Mouse (Mus musculus) spleen, postnatal 4 days (tissue): ENCODE measurements around the gene Elmo1.
A peak's percentile ranks its signal among the peaks of the same experiment; 100 is the strongest.

Experiments
- DNase-seq, 2 experiments: peaks; one replicate each; pipeline ENCODE4 v3.0.0; 2022; ENCODE audit warnings: low spot score in 2 of 2

Elmo1 gene

DNA sequence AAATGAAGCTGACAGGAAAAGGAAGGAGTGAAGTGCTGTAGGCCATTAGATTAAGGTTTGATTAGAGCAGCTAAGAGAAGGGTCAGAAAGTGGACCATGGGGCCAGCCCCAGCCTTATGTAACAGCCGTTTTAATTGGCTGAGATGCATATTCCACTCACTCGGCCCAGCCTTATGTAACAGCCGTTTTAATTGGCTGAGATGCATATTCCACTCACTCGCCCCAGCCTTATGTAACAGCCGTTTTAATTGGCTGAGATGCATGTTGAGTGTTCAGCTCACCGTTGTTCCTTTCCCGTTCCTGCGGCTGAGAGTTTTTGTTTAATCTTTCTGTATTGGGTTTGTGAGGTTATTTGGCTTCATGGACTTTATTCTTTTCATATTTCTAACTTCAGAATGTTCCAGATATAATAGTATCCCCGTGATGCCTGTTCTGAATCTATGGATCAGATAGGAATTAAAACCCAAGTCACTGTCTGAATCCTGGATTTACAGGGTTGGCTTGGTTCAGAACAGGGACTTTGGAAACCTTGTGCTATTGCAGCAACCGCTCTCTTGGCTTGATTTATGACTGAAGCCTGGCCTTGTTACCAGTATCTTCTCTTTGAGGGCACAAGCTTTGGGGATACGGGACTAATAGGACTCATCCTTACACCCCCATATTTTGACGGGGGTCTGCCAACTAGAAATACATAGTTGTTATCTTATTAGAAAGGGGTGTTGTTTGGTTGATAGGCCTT lies 114.8 kb downstream of the Elmo1 start:
- no peak for DNase-seq

GRCm38 (mm10) chr13:20205746-20206145 lies 115.3 kb downstream of the Elmo1 start:
- DNase-seq: no peak

- DNase-seq: peak in 1 of 2 experiments; percentile 21
Measured at GRCm38 (mm10) chr13:20207126-20207525, 116.7 kb downstream of the Elmo1 start.

- DNase-seq: no peak
Measured at GRCm38 (mm10) chr13:20207950-20208642, 117.7 kb downstream of the Elmo1 start.

GRCm38 (mm10) chr13:20208867-20209266 lies 118.5 kb downstream of the Elmo1 start:
- no peak for DNase-seq

DNA sequence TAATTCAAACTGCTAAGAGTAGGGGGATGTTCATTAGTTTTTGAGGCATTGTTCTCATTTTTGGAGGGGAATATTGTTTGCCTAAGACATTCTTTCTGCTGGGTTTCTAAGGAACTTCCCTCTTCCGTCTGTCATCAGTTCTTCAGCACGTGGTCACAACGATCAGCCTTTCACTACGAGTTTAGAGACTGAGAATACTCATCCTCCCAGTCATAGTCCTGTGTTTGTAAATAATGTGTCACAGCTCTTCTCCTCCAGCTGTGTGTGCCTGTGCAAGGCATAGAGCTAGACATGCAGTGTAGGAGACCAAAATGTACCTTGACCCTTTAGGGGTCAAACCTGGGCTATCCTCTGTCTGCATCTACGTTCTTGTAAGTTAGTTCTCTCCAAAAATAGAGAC lies 121.4 kb downstream of the Elmo1 start:
- no peak for DNase-seq

- DNase-seq: no peak
Measured at GRCm38 (mm10) chr13:20212665-20213064, 122.3 kb downstream of the Elmo1 start.

- DNase-seq: no peak
Measured at GRCm38 (mm10) chr13:20213861-20214260, 123.5 kb downstream of the Elmo1 start.

GRCm38 (mm10) chr13:20217453-20218090 lies 127.2 kb downstream of the Elmo1 start:
- DNase-seq: no peak

- no peak for DNase-seq
Measured at GRCm38 (mm10) chr13:20218126-20218525, 127.7 kb downstream of the Elmo1 start.

- DNase-seq: no peak
Measured at GRCm38 (mm10) chr13:20220414-20220813, 130.0 kb downstream of the Elmo1 start.

DNA sequence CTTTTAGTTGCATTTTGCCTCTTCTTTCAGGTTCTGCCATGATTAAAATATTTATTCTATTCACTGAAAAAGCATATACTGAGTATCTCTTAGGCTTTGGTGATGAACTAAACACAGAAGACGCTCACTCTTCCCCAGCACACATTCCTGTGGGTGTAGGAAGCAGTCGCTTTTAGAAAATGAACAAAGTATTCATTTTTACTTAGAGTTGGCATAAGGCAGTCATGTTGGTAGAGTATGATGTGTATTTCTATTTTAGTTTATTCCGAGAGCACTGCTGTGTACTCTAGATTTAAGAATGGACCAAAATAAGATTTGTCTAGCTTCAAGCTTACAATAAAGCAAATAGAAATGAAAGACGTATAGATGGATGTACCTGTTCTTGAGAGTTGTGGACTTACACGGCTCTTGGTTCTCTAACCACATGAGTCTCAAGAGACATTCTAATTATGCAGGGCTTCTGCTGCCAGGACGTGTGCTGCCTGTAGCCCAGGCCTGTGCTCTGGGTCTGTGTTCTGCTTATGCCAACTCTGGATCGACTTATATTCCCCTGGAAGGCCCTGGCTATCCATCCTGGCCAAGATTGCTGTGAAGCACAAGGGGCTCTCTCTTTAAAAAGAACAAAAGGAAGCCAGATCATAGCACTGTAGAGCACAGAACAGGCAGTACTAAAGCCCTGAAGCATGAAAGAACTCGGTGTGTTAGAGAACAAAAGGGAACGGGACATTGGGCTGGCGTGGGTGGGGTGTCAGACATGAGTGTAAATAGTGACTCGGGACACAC lies 137.7 kb downstream of the Elmo1 start:
- DNase-seq: peak in 1 of 2 experiments; percentile 20

DNA sequence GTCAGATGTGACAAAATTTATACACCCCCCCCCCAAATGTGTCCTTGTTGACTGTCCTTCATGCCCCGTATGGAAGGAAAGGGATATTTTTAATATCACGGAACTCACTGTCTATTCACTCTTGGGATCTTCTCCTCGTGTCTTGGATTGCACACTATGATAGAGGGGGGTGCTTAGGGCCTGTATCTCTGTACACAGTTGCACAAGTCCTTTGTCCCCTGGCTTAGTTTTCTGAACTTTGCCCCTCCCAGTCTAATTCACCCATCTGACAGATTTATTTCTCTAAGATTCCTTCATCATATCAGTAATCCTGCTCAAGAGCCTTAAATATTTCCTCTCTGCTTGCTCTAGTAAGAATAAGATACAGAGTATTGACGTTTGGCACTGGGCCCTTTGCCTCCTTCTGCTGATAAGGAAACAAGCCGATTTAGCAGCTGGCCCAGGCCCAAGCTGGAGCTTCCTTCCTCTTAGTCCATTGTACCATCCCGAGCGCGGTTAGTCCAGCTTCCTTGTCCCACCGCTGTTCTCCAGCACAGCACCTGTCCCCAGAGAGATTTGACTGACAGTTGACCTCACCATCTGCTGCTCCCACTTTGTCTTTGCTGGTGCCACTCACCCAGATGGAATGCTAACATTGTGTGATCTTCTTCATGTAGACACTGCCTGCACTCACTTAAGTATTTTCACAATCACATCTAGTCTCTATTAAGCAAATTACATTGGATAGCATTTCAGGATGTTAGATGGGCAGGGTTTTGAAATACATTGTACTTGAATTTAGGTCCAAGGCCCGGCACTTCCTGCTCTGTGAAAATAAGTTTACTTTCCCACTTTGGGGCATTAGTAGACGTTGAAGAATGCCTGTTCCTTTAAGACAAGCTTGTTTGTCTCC lies 141.7 kb downstream of the Elmo1 start:
- peak; percentile 25 to 64 for DNase-seq

GRCm38 (mm10) chr13:20233707-20234106 lies 143.3 kb downstream of the Elmo1 start:
- no peak for DNase-seq

DNA sequence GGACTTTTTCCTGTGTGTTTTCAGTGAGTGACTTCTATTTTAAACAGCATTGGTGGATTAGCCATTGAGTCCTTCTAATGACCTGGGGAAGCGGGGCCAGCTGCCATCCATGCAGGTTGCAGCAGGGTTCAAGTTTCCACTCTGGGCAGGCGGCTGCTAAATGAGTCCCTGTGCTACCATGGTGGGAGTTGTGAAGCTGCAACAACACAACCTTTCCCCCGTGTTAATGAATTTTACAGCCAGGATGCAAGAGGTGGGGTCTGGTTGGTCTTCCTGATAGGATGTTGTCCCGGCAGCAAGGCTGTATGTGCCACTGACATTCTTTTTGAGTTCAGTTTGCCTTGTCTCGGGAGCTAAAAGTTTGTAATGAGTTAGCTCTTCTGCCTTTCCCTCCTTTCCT lies 147.2 kb downstream of the Elmo1 start:
- no peak for DNase-seq

- no peak for DNase-seq
Measured at GRCm38 (mm10) chr13:20238146-20238545, 147.8 kb downstream of the Elmo1 start.

DNA sequence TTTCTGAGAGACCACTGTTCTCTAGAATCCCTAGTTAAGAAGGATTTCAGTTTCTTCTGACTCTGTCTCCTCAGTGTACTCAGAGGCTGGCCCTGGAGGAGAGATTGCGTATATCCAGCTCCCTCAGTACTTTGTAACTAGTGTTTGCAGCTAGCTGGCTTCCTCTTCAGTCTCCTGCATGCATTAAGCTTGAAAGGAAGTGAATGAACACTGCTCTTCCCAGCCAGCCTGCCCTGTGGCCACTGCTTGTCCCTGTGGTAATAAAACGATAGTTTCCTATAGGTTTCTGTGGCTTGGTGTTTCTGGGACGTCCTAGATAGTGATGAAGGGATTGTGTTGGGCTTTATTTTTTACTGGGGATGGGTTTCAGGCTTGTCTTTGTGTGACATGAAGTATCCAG lies 148.3 kb downstream of the Elmo1 start:
- DNase-seq: no peak

- DNase-seq: no peak
Measured at GRCm38 (mm10) chr13:20250069-20250668, 159.8 kb downstream of the Elmo1 start.

DNA sequence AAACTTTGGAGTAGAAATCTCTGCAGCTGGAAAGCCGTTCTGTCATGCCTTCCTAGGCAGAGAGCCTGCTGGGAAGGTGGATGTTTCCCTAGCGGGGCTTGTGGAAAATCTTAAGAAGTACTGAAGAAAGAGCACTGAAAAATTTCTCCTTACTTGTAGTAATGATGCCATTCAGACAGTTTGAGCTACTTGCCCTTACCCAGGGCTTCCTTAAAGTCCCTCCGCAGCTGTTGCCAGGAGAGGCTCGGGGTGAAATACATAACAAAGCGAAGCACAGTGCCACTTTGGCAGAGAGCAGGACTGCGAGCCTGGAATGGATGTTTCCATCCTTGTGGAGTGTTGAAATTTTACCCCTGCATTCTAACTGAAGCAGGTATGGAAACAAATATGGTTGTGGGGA lies 164.5 kb downstream of the Elmo1 start:
- no peak for DNase-seq

DNA sequence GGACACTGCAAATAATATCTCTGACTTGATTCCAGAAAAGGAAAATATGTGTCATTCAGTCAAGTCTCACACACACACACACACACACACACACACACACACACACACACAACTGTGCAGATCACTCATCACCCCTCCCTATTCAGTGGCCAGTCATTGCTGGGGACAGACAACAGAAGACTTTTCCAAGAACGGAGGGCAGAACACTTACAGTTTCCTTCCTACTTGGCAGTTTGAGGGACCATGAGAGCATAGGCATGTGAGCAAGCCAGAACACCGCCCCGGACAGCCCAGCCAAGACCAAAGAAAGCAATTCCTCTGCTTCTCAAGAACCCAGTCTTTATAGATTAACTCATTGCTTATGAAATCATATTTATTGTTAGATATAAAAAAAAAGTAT lies 165.0 kb downstream of the Elmo1 start:
- no peak for DNase-seq

DNA sequence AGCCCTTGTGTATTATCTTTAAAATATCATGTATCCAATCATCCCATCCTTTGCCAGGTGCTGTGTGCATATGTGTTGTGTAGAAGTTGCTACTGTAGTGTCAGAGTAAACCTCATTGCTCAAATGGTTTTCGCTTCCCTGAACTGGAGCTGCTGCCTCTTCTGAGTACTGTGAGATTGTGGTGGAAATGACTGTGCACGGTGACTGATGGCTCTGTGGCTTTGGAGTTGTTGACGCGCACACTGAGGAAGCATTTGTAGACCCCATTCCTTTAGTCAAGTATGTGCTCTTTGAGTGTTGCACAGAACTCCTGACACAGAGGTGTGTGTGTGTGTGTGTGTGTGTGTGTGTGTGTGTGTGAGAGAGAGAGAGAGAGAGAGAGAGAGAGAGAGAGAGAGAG lies 166.2 kb downstream of the Elmo1 start:
- no peak for DNase-seq
